Mouse (Mus musculus): ENCODE data around the gene Slc44a4. TPM values are rescaled to one million over a fixed set of nuclear protein-coding genes. Genes with fewer than 3 reads are reported as not detected.
"Not testable (repeated sequence)": the region's sequence is repeated elsewhere in the genome, so short reads cannot be mapped to it uniquely, and the experiment has no call there.

The Slc44a4 gene
- total and polyA plus RNA-seq, 2 experiments from 2014 or later = 0.11 to 0.49 TPM

- Histone ChIP-seq H3K27me3 (ENCODE audit: insufficient read depth, low read length) (no peaks in the 10 kb centered on the region), H3K9me3 (ENCODE audit: low read length) (no peaks in the 10 kb centered on the region), H3K4me1 (ENCODE audit: insufficient read depth, low read length) (no peaks in the 10 kb centered on the region), H3K9ac (replicated peaks; ENCODE audit: low read length, poor library complexity, severe bottlenecking) (no peak overlapping the region), H3K4me3 (ENCODE audit: low read depth, low read length) (no peak overlapping the region), H3K4me2 (ENCODE audit: low read depth, low read length, poor library complexity, severe bottlenecking) (no peak overlapping the region), H3K36me3 (ENCODE audit: insufficient read depth, low read length) (no peaks in the 10 kb centered on the region), H3K27ac (ENCODE audit: low read depth, low read length) (no peak overlapping the region)
- ATAC-seq (ENCODE audit: low FRiP score) (no peak), DNase-seq (ENCODE audit: low spot score) (no peak)
- TF ChIP-seq CTCF (IDR thresholded peaks at IDR 0.05) = no peak
Measured at GRCm38 (mm10) chr17:34944362-34944761, 30.1 kb downstream of the Slc44a4 start.

GRCm38 (mm10) chr17:34946486-34947140 lies 32.3 kb downstream of the Slc44a4 start:
- no peak overlapping the region for H3K27ac ChIP-seq (ENCODE audit: low read depth, low read length)
- peaks cover 7% of the 10 kb centered on the region; the same call in 1 of the 2 replicates for H3K36me3 ChIP-seq (ENCODE audit: insufficient read depth, low read length)
- no peak overlapping the region for H3K4me3 ChIP-seq (ENCODE audit: low read depth, low read length)
- no peak for DNase-seq (ENCODE audit: low spot score)
- no peak overlapping the region for H3K4me2 ChIP-seq (ENCODE audit: low read depth, low read length, poor library complexity, severe bottlenecking)
- no peak for ATAC-seq (ENCODE audit: low FRiP score)
- no peaks in the 10 kb centered on the region for H3K27me3 ChIP-seq (ENCODE audit: insufficient read depth, low read length)
- WGBS = 92% methylated on average over 5 of the region's 5 CpGs
- 0 out of 2 replicates have a peak, but pooled peaks cover 5% of the 10 kb centered on the region for H3K4me1 ChIP-seq (ENCODE audit: insufficient read depth, low read length)
- H3K9me3 ChIP-seq (ENCODE audit: low read length) = no peaks in the 10 kb centered on the region
- no peak overlapping the region for H3K9ac ChIP-seq (replicated peaks; ENCODE audit: low read length, poor library complexity, severe bottlenecking)
- no peak for TF ChIP-seq CTCF (IDR thresholded peaks at IDR 0.05)

GRCm38 (mm10) chr17:34947606-34948005 lies 33.3 kb downstream of the Slc44a4 start:
- no peaks in the 10 kb centered on the region for H3K27me3 ChIP-seq (ENCODE audit: insufficient read depth, low read length)
- no peak overlapping the region for H3K4me3 ChIP-seq (ENCODE audit: low read depth, low read length)
- peak; percentile 27 for DNase-seq (ENCODE audit: low spot score)
- H3K36me3 ChIP-seq (ENCODE audit: insufficient read depth, low read length) = peaks cover 7% of the 10 kb centered on the region; the same call in 1 of the 2 replicates
- no peaks in the 10 kb centered on the region for H3K9me3 ChIP-seq (ENCODE audit: low read length)
- peak; percentile 59 for TF ChIP-seq CTCF (IDR thresholded peaks at IDR 0.05)
- ATAC-seq (ENCODE audit: low FRiP score) = no peak
- H3K27ac ChIP-seq (ENCODE audit: low read depth, low read length) = no peak overlapping the region
- H3K4me2 ChIP-seq (ENCODE audit: low read depth, low read length, poor library complexity, severe bottlenecking) = no peak overlapping the region
- 29% methylated on average over 8 of the region's 8 CpGs for WGBS
- H3K4me1 ChIP-seq (ENCODE audit: insufficient read depth, low read length) = 0 out of 2 replicates have a peak, but pooled peaks cover 5% of the 10 kb centered on the region
- no peak overlapping the region for H3K9ac ChIP-seq (replicated peaks; ENCODE audit: low read length, poor library complexity, severe bottlenecking)

GRCm38 (mm10) chr17:34948721-34949552 lies 34.7 kb downstream of the Slc44a4 start:
- not testable (repeated sequence) for H3K4me2 ChIP-seq (ENCODE audit: low read depth, low read length, poor library complexity, severe bottlenecking); H3K27ac ChIP-seq (ENCODE audit: low read depth, low read length); H3K9ac ChIP-seq (replicated peaks; ENCODE audit: low read length, poor library complexity, severe bottlenecking); H3K4me1 ChIP-seq (ENCODE audit: insufficient read depth, low read length); H3K27me3 ChIP-seq (ENCODE audit: insufficient read depth, low read length); H3K9me3 ChIP-seq (ENCODE audit: low read length); H3K4me3 ChIP-seq (ENCODE audit: low read depth, low read length); H3K36me3 ChIP-seq (ENCODE audit: insufficient read depth, low read length); DNase-seq (ENCODE audit: low spot score); ATAC-seq (ENCODE audit: low FRiP score)
- 60% methylated on average over 9 of the region's 9 CpGs for WGBS

GRCm38 (mm10) chr17:34949553-34949969 lies 35.3 kb downstream of the Slc44a4 start:
- no peaks in the 10 kb centered on the region for H3K9me3 ChIP-seq (ENCODE audit: low read length)
- ATAC-seq (ENCODE audit: low FRiP score) = no peak
- no peak overlapping the region for H3K9ac ChIP-seq (replicated peaks; ENCODE audit: low read length, poor library complexity, severe bottlenecking)
- DNase-seq (ENCODE audit: low spot score) = no peak
- no peak overlapping the region for H3K27ac ChIP-seq (ENCODE audit: low read depth, low read length)
- 0 out of 2 replicates have a peak, but pooled peaks cover 5% of the 10 kb centered on the region for H3K4me1 ChIP-seq (ENCODE audit: insufficient read depth, low read length)
- no peak overlapping the region for H3K4me2 ChIP-seq (ENCODE audit: low read depth, low read length, poor library complexity, severe bottlenecking)
- H3K36me3 ChIP-seq (ENCODE audit: insufficient read depth, low read length) = peaks cover 7% of the 10 kb centered on the region; the same call in 1 of the 2 replicates
- WGBS = 44% methylated on average over 4 of the region's 4 CpGs
- H3K4me3 ChIP-seq (ENCODE audit: low read depth, low read length) = no peak overlapping the region
- TF ChIP-seq CTCF (IDR thresholded peaks at IDR 0.05) = no peak
- no peaks in the 10 kb centered on the region for H3K27me3 ChIP-seq (ENCODE audit: insufficient read depth, low read length)
